9 mouse cellular contexts compared by ENCODE assay signal in the genomic region with DNA sequence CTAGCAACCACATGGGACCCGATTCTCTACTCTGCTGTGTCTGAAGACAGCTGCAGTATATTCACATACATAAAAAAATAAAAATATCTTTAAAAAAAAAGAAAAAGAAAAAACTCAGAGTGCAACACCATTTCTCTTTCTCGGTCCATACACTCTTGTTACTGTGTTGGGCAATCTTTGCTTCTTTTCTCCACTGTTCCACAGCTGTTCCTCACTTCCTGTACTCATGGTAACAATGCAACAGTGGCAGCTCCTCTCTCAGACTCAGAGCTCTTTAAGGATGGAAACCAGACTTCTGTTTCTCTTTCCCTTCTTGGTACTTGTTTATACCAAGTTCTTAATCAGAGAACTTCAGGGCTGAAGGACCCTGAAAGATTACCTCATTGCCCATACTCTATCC. TPM values are rescaled to one million over a fixed set of nuclear protein-coding genes. Genes with fewer than 3 reads are reported as not detected.
DNase-seq lines count a peak whose midpoint lies in the region; ATAC-seq lines count a peak whose summit lies in the region.
"Had no signal": no experiment of that assay in that cellular context is flagged by ENCODE, and none has a peak within 500 bp of the region (broad histone marks: within the 10 kb centered on the region; RNA-seq: fewer than 3 reads in every experiment).

No protein-coding gene starts in this region.

- peaks cover 57% of the 10 kb centered on the region for H3K36me3 ChIP-seq in kidney, embryonic 14.5 days (ENCODE audit: control insufficient read depth, insufficient read depth, low read length)
- H3K36me3 ChIP-seq in hindbrain, embryonic 16.5 days (ENCODE audit: control insufficient read depth, insufficient read depth, low read length), result peaks cover 5% of the 10 kb centered on the region
- peaks cover 44% of the 10 kb centered on the region for H3K36me3 ChIP-seq in midbrain, embryonic 14.5 days (ENCODE audit: control insufficient read depth, insufficient read depth, low read length)

- no peak for DNase-seq in kidney, adult 18-20 months
- DNase-seq in midbrain, embryonic 14.5 days, result no peak
- DNase-seq in cerebellum, adult 9-11 months, result no peak
- DNase-seq in adrenal gland, postnatal 10 days, result no peak
- no peak for DNase-seq in left cerebral cortex, postnatal 10 days (ENCODE audit: extremely low spot score in 1 of 2, low spot score in 2 of 2)
- DNase-seq: right cerebral cortex, postnatal 14 days had no signal

- intact Hi-C loops in left cerebral cortex, postnatal 10 days (cut with DNase I), result loop anchor here (5.0 kb wide), 1 partner anchor 149 kb away; the partner anchor contains the start of gene Psmc3

- no peak overlapping the region for H3K27ac ChIP-seq in kidney, embryonic 14.5 days (ENCODE audit: low read depth, low read length)
- peak overlapping the region; percentile 97 for H3K27ac ChIP-seq in brown adipose tissue, adult 24 weeks (replicated peaks; ENCODE audit: low read depth, low read length)
- H3K27ac ChIP-seq in hindbrain, embryonic 16.5 days (ENCODE audit: low read depth, low read length), result no peak overlapping the region
- no peak overlapping the region for H3K27ac ChIP-seq in midbrain, embryonic 14.5 days (replicated peaks; ENCODE audit: low read depth, low read length)

- H3K27me3 ChIP-seq in kidney, embryonic 14.5 days (ENCODE audit: control insufficient read depth, insufficient read depth, low read length), result no peaks in the 10 kb centered on the region
- no peaks in the 10 kb centered on the region for H3K27me3 ChIP-seq in hindbrain, embryonic 16.5 days (replicated peaks; ENCODE audit: control insufficient read depth, insufficient read depth, low read length)
- H3K27me3 ChIP-seq in midbrain, embryonic 14.5 days (ENCODE audit: control insufficient read depth, insufficient read depth, low read length), result no peaks in the 10 kb centered on the region

- 91% methylated on average over 2 of the region's 2 CpGs for WGBS in kidney, embryonic 14.5 days
- WGBS in hindbrain, embryonic 16.5 days, result 82% methylated on average over 2 of the region's 2 CpGs
- 93% methylated on average over 2 of the region's 2 CpGs for WGBS in midbrain, embryonic 14.5 days

- H3K4me1 ChIP-seq in kidney, embryonic 14.5 days (ENCODE audit: control insufficient read depth, insufficient read depth, low read length), result peaks cover 13% of the 10 kb centered on the region; the same call in 1 of the 2 replicates
- peaks cover 5% of the 10 kb centered on the region; the same call in 1 of the 2 replicates for H3K4me1 ChIP-seq in brown adipose tissue, adult 24 weeks (ENCODE audit: control insufficient read depth, insufficient read depth, insufficient read length, low read length)
- H3K4me1 ChIP-seq in hindbrain, embryonic 16.5 days (ENCODE audit: control insufficient read depth, insufficient read depth, low read depth, low read length), result peaks cover 24% of the 10 kb centered on the region
- peaks cover 24% of the 10 kb centered on the region for H3K4me1 ChIP-seq in midbrain, embryonic 14.5 days (ENCODE audit: control insufficient read depth, insufficient read depth, low read length)

- H3K9me3 ChIP-seq in kidney, embryonic 14.5 days (ENCODE audit: control insufficient read depth, low read length), result no peaks in the 10 kb centered on the region
- H3K9me3 ChIP-seq in hindbrain, embryonic 16.5 days (ENCODE audit: control insufficient read depth, low read length), result no peaks in the 10 kb centered on the region
- H3K9me3 ChIP-seq in midbrain, embryonic 14.5 days (ENCODE audit: control insufficient read depth, low read length), result no peaks in the 10 kb centered on the region

- no peak for ATAC-seq in kidney, embryonic 14.5 days (ENCODE audit: low FRiP score, low TSS enrichment)
- ATAC-seq in hindbrain, embryonic 16.5 days, result no peak
- no peak for ATAC-seq in midbrain, embryonic 14.5 days (ENCODE audit: low FRiP score, low TSS enrichment)

- peak overlapping the region; percentile 53 for H3K4me2 ChIP-seq in kidney, embryonic 14.5 days (replicated peaks; ENCODE audit: low read depth, low read length)
- H3K4me2 ChIP-seq in hindbrain, embryonic 16.5 days (ENCODE audit: low read length), result peak overlapping the region; percentile 57
- peak overlapping the region; percentile 60 for H3K4me2 ChIP-seq in midbrain, embryonic 14.5 days (ENCODE audit: low read length)

- peak overlapping the region; percentile 89; the same call in 1 of the 2 replicates for H3K9ac ChIP-seq in kidney, embryonic 14.5 days (ENCODE audit: low read depth, low read length)
- H3K9ac ChIP-seq in hindbrain, embryonic 16.5 days (ENCODE audit: low read depth, low read length), result peak overlapping the region; percentile 98
- H3K9ac ChIP-seq in midbrain, embryonic 14.5 days (replicated peaks; ENCODE audit: low read length), result peak overlapping the region; percentile 95; the same call in 1 of the 2 replicates

- peak overlapping the region; percentile 74 for H3K4me3 ChIP-seq in kidney, embryonic 14.5 days (ENCODE audit: low read length)
- H3K4me3 ChIP-seq in brown adipose tissue, adult 24 weeks (ENCODE audit: insufficient read depth, low read depth, low read length), result peak overlapping the region; percentile 80
- peak overlapping the region; percentile 80 for H3K4me3 ChIP-seq in hindbrain, embryonic 16.5 days (ENCODE audit: low read length)
- peak overlapping the region; percentile 91 for H3K4me3 ChIP-seq in midbrain, embryonic 14.5 days (replicated peaks; ENCODE audit: low read depth, low read length)

RNA-seq across cellular contexts. Expression of gene Kbtbd4, which starts 1.1 kb away (rescaled TPM):
- 37.5 and 43.4 TPM in 2 replicates for polyA plus RNA-seq in kidney, embryonic 14.5 days (2014; fragmentation: Nextera tagmentation; extraction: Ambion mirVana)
- 13.0 and 13.2 TPM in 2 replicates for polyA plus RNA-seq in brown adipose tissue, adult 24 weeks (2012; ENCODE audit: insufficient read depth, insufficient read length, missing spikeins)
- polyA plus RNA-seq in hindbrain, embryonic 16.5 days (2015; fragmentation: Nextera tagmentation; extraction: Ambion mirVana), result 56.7 and 61.4 TPM in 2 replicates
- polyA plus RNA-seq in midbrain, embryonic 14.5 days (2014; fragmentation: Nextera tagmentation; extraction: Ambion mirVana), result 48.6 and 55.2 TPM in 2 replicates
- total RNA-seq in adrenal gland, postnatal 10 days (2021), result 10 to 100 TPM; 24.6 to 26.6 TPM
- 10 to 100 TPM; 40.9 to 43.6 TPM for total RNA-seq in left cerebral cortex, postnatal 10 days (2021)

RNA-seq across cellular contexts. Expression of gene Ndufs3, which starts 1.2 kb away (rescaled TPM):
- 233 and 251 TPM in 2 replicates for polyA plus RNA-seq in kidney, embryonic 14.5 days (2014; fragmentation: Nextera tagmentation; extraction: Ambion mirVana)
- 871 and 1,187 TPM in 2 replicates for polyA plus RNA-seq in brown adipose tissue, adult 24 weeks (2012; ENCODE audit: insufficient read depth, insufficient read length, missing spikeins)
- 221 and 244 TPM in 2 replicates for polyA plus RNA-seq in hindbrain, embryonic 16.5 days (2015; fragmentation: Nextera tagmentation; extraction: Ambion mirVana)
- polyA plus RNA-seq in midbrain, embryonic 14.5 days (2014; fragmentation: Nextera tagmentation; extraction: Ambion mirVana), result 212 and 214 TPM in 2 replicates
- total RNA-seq in adrenal gland, postnatal 10 days (2021), result 100 to 1,000 TPM; 692 to 778 TPM
- 100 to 1,000 TPM; 216 to 217 TPM for total RNA-seq in left cerebral cortex, postnatal 10 days (2021)

RNA-seq across cellular contexts. Expression of gene C1qtnf4, which starts 17.7 kb away (rescaled TPM):
- 7.7 and 13.2 TPM in 2 replicates for polyA plus RNA-seq in kidney, embryonic 14.5 days (2014; fragmentation: Nextera tagmentation; extraction: Ambion mirVana)
- polyA plus RNA-seq in brown adipose tissue, adult 24 weeks (2012; ENCODE audit: insufficient read depth, insufficient read length, missing spikeins), result 1.6 and 1.8 TPM in 2 replicates
- polyA plus RNA-seq in hindbrain, embryonic 16.5 days (2015; fragmentation: Nextera tagmentation; extraction: Ambion mirVana), result 19.8 and 26.6 TPM in 2 replicates
- polyA plus RNA-seq in midbrain, embryonic 14.5 days (2014; fragmentation: Nextera tagmentation; extraction: Ambion mirVana), result 95.3 and 152 TPM in 2 replicates
- total RNA-seq in adrenal gland, postnatal 10 days (2021), result 1 to 10 TPM; 3.3 to 4.8 TPM
- total RNA-seq in left cerebral cortex, postnatal 10 days (2021), result 100 to 1,000 TPM; 220 to 233 TPM

RNA-seq across cellular contexts. Expression of gene Celf1, which starts 36.8 kb away (rescaled TPM):
- polyA plus RNA-seq in kidney, embryonic 14.5 days (2014; fragmentation: Nextera tagmentation; extraction: Ambion mirVana), result 50.9 and 77.6 TPM in 2 replicates
- polyA plus RNA-seq in brown adipose tissue, adult 24 weeks (2012; ENCODE audit: insufficient read depth, insufficient read length, missing spikeins), result 42.6 and 48.6 TPM in 2 replicates
- polyA plus RNA-seq in hindbrain, embryonic 16.5 days (2015; fragmentation: Nextera tagmentation; extraction: Ambion mirVana), result 81.9 and 95.3 TPM in 2 replicates
- 83.9 and 95.3 TPM in 2 replicates for polyA plus RNA-seq in midbrain, embryonic 14.5 days (2014; fragmentation: Nextera tagmentation; extraction: Ambion mirVana)
- total RNA-seq in adrenal gland, postnatal 10 days (2021), result 10 to 100 TPM; 74.7 to 87.0 TPM
- 100 to 1,000 TPM; 125 to 129 TPM for total RNA-seq in left cerebral cortex, postnatal 10 days (2021)

RNA-seq across cellular contexts. Expression of gene Mtch2, which starts 56.4 kb away (rescaled TPM):
- polyA plus RNA-seq in kidney, embryonic 14.5 days (2014; fragmentation: Nextera tagmentation; extraction: Ambion mirVana), result 249 and 251 TPM in 2 replicates
- 906 and 910 TPM in 2 replicates for polyA plus RNA-seq in brown adipose tissue, adult 24 weeks (2012; ENCODE audit: insufficient read depth, insufficient read length, missing spikeins)
- polyA plus RNA-seq in hindbrain, embryonic 16.5 days (2015; fragmentation: Nextera tagmentation; extraction: Ambion mirVana), result 256 and 257 TPM in 2 replicates
- 280 and 285 TPM in 2 replicates for polyA plus RNA-seq in midbrain, embryonic 14.5 days (2014; fragmentation: Nextera tagmentation; extraction: Ambion mirVana)
- total RNA-seq in adrenal gland, postnatal 10 days (2021), result 100 to 1,000 TPM; 412 to 444 TPM
- 100 to 1,000 TPM; 146 to 150 TPM for total RNA-seq in left cerebral cortex, postnatal 10 days (2021)
